Mouse (Mus musculus): Measurements from ENCODE around the gene Abca9. TPM values are rescaled to one million over a fixed set of nuclear protein-coding genes. Genes with fewer than 3 reads are reported as not detected.

The Abca9 gene
- polyA plus RNA-seq (2016; fragmentation: Nextera tagmentation; extraction: Ambion mirVana), result 3.3 and 4.7 TPM in 2 replicates

- no peaks in the 10 kb centered on the region for H3K9me3 ChIP-seq
- peak; percentile 31 for DNase-seq (ENCODE audit: low spot score)
- 0 out of 2 replicates have a peak, but pooled peaks cover 3% of the 10 kb centered on the region for H3K4me1 ChIP-seq (replicated peaks)
- WGBS, result 47% methylated on average over 12 of the region's 12 CpGs
- H3K36me3 ChIP-seq, result no peaks in the 10 kb centered on the region
- peak within 1 kb of the TSS; percentile 29; the same call in 1 of the 2 replicates for H3K27ac ChIP-seq
- H3K27me3 ChIP-seq (ENCODE audit: insufficient read depth, poor library complexity, severe bottlenecking), result no peaks in the 10 kb centered on the region
- no peak within 1 kb of the TSS for H3K4me3 ChIP-seq
These were observed at the start of gene Abca9 for GRCm38 (mm10) chr11:110167459-110168251. TSS of gene Abca9 (minus strand) at chr11:110168196.

GRCm38 (mm10) chr11:110217118-110217517, 49.1 kb upstream of the Abca9 start:
- H3K27me3 ChIP-seq (ENCODE audit: insufficient read depth, poor library complexity, severe bottlenecking), result no peaks in the 10 kb centered on the region
- no peaks in the 10 kb centered on the region for H3K4me1 ChIP-seq (replicated peaks)
- H3K4me3 ChIP-seq, result no peak overlapping the region
- H3K36me3 ChIP-seq, result no peaks in the 10 kb centered on the region
- DNase-seq (ENCODE audit: low spot score), result no peak
- H3K9me3 ChIP-seq, result no peaks in the 10 kb centered on the region
- no peak overlapping the region for H3K27ac ChIP-seq

GRCm38 (mm10) chr11:110203930-110204329, 35.9 kb upstream of the Abca9 start:
- no peak overlapping the region for H3K27ac ChIP-seq
- no peak for DNase-seq (ENCODE audit: low spot score)
- no peaks in the 10 kb centered on the region for H3K4me1 ChIP-seq (replicated peaks)
- 88% methylated on average over 5 of the region's 5 CpGs for WGBS
- no peaks in the 10 kb centered on the region for H3K9me3 ChIP-seq
- no peaks in the 10 kb centered on the region for H3K36me3 ChIP-seq
- H3K27me3 ChIP-seq (ENCODE audit: insufficient read depth, poor library complexity, severe bottlenecking), result no peaks in the 10 kb centered on the region
- H3K4me3 ChIP-seq, result no peak overlapping the region

- 87% methylated on average over 3 of the region's 3 CpGs for WGBS
- Histone ChIP-seq H3K4me3 (no peak overlapping the region), H3K36me3 (no peaks in the 10 kb centered on the region), H3K27ac (no peak overlapping the region), H3K4me1 (replicated peaks) (no peaks in the 10 kb centered on the region), H3K27me3 (ENCODE audit: insufficient read depth, poor library complexity, severe bottlenecking) (no peaks in the 10 kb centered on the region), H3K9me3 (no peaks in the 10 kb centered on the region)
- DNase-seq (ENCODE audit: low spot score), result no peak
These were observed 30.9 kb upstream of the Abca9 start for GRCm38 (mm10) chr11:110198882-110199281.

GRCm38 (mm10) chr11:110196561-110197306, 28.7 kb upstream of the Abca9 start:
- Histone ChIP-seq H3K36me3 (no peaks in the 10 kb centered on the region), H3K9me3 (no peaks in the 10 kb centered on the region), H3K4me1 (replicated peaks) (no peaks in the 10 kb centered on the region), H3K4me3 (no peak overlapping the region), H3K27ac (no peak overlapping the region), H3K27me3 (ENCODE audit: insufficient read depth, poor library complexity, severe bottlenecking) (no peaks in the 10 kb centered on the region)
- DNase-seq (ENCODE audit: low spot score), result no peak
- 90% methylated on average over 8 of the region's 8 CpGs for WGBS

- no peaks in the 10 kb centered on the region for H3K9me3 ChIP-seq
- whole genome bisulfite sequencing, result 91% methylated on average over 4 of the region's 4 CpGs
- H3K36me3 ChIP-seq, result no peaks in the 10 kb centered on the region
- H3K27ac ChIP-seq, result no peak overlapping the region
- H3K4me3 ChIP-seq, result no peak overlapping the region
- no peaks in the 10 kb centered on the region for H3K4me1 ChIP-seq (replicated peaks)
- no peaks in the 10 kb centered on the region for H3K27me3 ChIP-seq (ENCODE audit: insufficient read depth, poor library complexity, severe bottlenecking)
- no peak for DNase-seq (ENCODE audit: low spot score)
These were observed 27.3 kb upstream of the Abca9 start for GRCm38 (mm10) chr11:110195310-110195709.

GRCm38 (mm10) chr11:110171212-110171611, 3.2 kb upstream of the Abca9 start:
- no peak for DNase-seq (ENCODE audit: low spot score)
- 96% methylated on average over 3 of the region's 3 CpGs for WGBS
- Histone ChIP-seq H3K4me1 (replicated peaks) (0 out of 2 replicates have a peak, but pooled peaks cover 3% of the 10 kb centered on the region), H3K27ac (no peak overlapping the region), H3K36me3 (no peaks in the 10 kb centered on the region), H3K9me3 (no peaks in the 10 kb centered on the region), H3K27me3 (ENCODE audit: insufficient read depth, poor library complexity, severe bottlenecking) (no peaks in the 10 kb centered on the region), H3K4me3 (no peak overlapping the region)

- DNase-seq (ENCODE audit: low spot score), result no peak
- Histone ChIP-seq H3K27me3 (ENCODE audit: insufficient read depth, poor library complexity, severe bottlenecking) (no peaks in the 10 kb centered on the region), H3K27ac (no peak overlapping the region), H3K36me3 (no peaks in the 10 kb centered on the region), H3K9me3 (no peaks in the 10 kb centered on the region), H3K4me3 (no peak overlapping the region), H3K4me1 (replicated peaks) (0 out of 2 replicates have a peak, but pooled peaks cover 3% of the 10 kb centered on the region)
- WGBS, result 58% methylated on average over 3 of the region's 3 CpGs
These were observed 2.2 kb downstream of the Abca9 start for GRCm38 (mm10) chr11:110165822-110166221.

GRCm38 (mm10) chr11:110165409-110165808, 2.6 kb downstream of the Abca9 start:
- no peak overlapping the region for H3K27ac ChIP-seq
- no peak for DNase-seq (ENCODE audit: low spot score)
- H3K4me1 ChIP-seq (replicated peaks), result 0 out of 2 replicates have a peak, but pooled peaks cover 3% of the 10 kb centered on the region
- H3K27me3 ChIP-seq (ENCODE audit: insufficient read depth, poor library complexity, severe bottlenecking), result no peaks in the 10 kb centered on the region
- no peaks in the 10 kb centered on the region for H3K36me3 ChIP-seq
- no peak overlapping the region for H3K4me3 ChIP-seq
- H3K9me3 ChIP-seq, result no peaks in the 10 kb centered on the region

- Histone ChIP-seq H3K27ac (no peak overlapping the region), H3K4me3 (no peak overlapping the region), H3K4me1 (replicated peaks) (no peaks in the 10 kb centered on the region), H3K9me3 (no peaks in the 10 kb centered on the region), H3K36me3 (no peaks in the 10 kb centered on the region), H3K27me3 (ENCODE audit: insufficient read depth, poor library complexity, severe bottlenecking) (no peaks in the 10 kb centered on the region)
- DNase-seq (ENCODE audit: low spot score), result no peak
- 84% methylated on average over 6 of the region's 6 CpGs for WGBS
These were observed 10.9 kb downstream of the Abca9 start for GRCm38 (mm10) chr11:110157059-110157458.

GRCm38 (mm10) chr11:110155985-110156384, 12.0 kb downstream of the Abca9 start:
- DNase-seq (ENCODE audit: low spot score), result no peak
- Histone ChIP-seq H3K27ac (no peak overlapping the region), H3K4me3 (no peak overlapping the region), H3K9me3 (no peaks in the 10 kb centered on the region), H3K27me3 (ENCODE audit: insufficient read depth, poor library complexity, severe bottlenecking) (no peaks in the 10 kb centered on the region), H3K36me3 (no peaks in the 10 kb centered on the region), H3K4me1 (replicated peaks) (no peaks in the 10 kb centered on the region)
- 95% methylated on average over 11 of the region's 11 CpGs for WGBS

GRCm38 (mm10) chr11:110147640-110148039, 20.4 kb downstream of the Abca9 start:
- no peak overlapping the region for H3K27ac ChIP-seq
- no peak overlapping the region for H3K4me3 ChIP-seq
- WGBS, result 89% methylated on average over 5 of the region's 5 CpGs
- no peak for DNase-seq (ENCODE audit: low spot score)
- H3K36me3 ChIP-seq, result no peaks in the 10 kb centered on the region
- no peaks in the 10 kb centered on the region for H3K4me1 ChIP-seq (replicated peaks)
- no peaks in the 10 kb centered on the region for H3K27me3 ChIP-seq (ENCODE audit: insufficient read depth, poor library complexity, severe bottlenecking)
- H3K9me3 ChIP-seq, result no peaks in the 10 kb centered on the region

- H3K27me3 ChIP-seq (ENCODE audit: insufficient read depth, poor library complexity, severe bottlenecking), result no peaks in the 10 kb centered on the region
- no peaks in the 10 kb centered on the region for H3K4me1 ChIP-seq (replicated peaks)
- no peak overlapping the region for H3K4me3 ChIP-seq
- no peaks in the 10 kb centered on the region for H3K9me3 ChIP-seq
- no peak overlapping the region for H3K27ac ChIP-seq
- 94% methylated on average over 11 of the region's 11 CpGs for WGBS
- H3K36me3 ChIP-seq, result no peaks in the 10 kb centered on the region
- no peak for DNase-seq (ENCODE audit: low spot score)
These were observed 22.6 kb downstream of the Abca9 start for GRCm38 (mm10) chr11:110145421-110145820.

Measured in hindbrain, embryonic 10.5 days (tissue).